Mouse (Mus musculus) layer of hippocampus, postnatal 10 days (tissue): ENCODE results near the gene Acer1. TPM values are rescaled to one million over a fixed set of nuclear protein-coding genes. Genes with fewer than 3 reads are reported as not detected.
A peak's percentile ranks its signal among the peaks of the same experiment; 100 is the strongest.

Source experiments
- DNase-seq, 2 experiments: peaks; one replicate each; pipeline ENCODE4 v3.0.0; 2021; ENCODE audit warnings: low spot score in 2 of 2
- long read RNA-seq: library from polyadenylated mRNA; stranded (forward); transcript quantifications from one replicate; pipeline ENCODE4 v2.0.0, GENCODE M21; 2023
- total RNA-seq, 2 experiments: library from RNA; stranded (reverse); gene quantifications; 2 replicates each; pipeline ENCODE4 v1.2.3; 2021

Gene Acer1
- total RNA-seq = not detected
- long read RNA-seq = 0 reads

GRCm38 (mm10) chr17:56982013-56982412, at the start of gene Acer1:
TSS of gene Acer1 (minus strand) at chr17:56982126.
- DNase-seq = no peak

GRCm38 (mm10) chr17:57030931-57031660, 49.2 kb upstream of the Acer1 start, which contains the start of gene Khsrp:
TSS of gene Khsrp (minus strand) at chr17:57031522.
- DNase-seq = peak; percentile 44 to 72

DNA sequence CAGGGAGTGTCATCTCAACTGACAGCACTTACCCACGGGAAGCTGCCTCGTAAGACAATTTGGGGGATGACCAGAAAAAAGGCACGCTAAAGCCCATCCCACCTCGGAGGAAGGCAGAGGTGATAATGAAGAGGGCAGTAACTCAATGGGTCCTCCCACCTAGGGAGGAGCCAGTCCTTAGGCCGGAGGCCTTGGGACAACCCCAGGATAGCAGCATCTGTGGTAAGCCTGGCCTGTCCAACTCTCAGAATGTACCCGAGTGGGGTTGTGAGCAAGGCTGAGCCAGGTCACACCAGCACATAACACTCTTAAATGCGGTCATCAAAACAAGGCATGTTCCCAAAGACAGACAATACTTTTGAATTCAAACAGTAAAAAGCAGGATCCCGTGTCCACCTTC, 47.8 kb upstream of the Acer1 start:
- no peak for DNase-seq

DNA sequence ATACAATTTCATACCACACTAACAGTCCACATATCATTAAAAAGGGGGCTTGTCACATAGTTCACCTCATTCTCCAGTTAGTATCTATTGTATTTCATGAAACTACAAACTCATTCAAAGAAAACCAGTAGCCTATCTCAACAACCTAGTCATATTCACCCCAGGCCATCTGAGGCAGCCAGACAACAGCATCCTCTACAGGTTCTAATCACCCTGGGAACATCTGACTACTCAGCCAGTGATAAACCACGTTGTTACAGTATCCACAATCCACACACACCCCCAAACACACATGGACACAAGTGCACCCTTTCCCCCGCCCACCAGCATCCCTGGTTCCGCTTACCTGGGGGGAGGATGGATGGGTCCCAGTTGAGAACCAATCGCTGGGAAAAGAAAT, 45.5 kb upstream of the Acer1 start:
- no peak for DNase-seq

GRCm38 (mm10) chr17:57020960-57021359, 39.0 kb upstream of the Acer1 start:
- no peak for DNase-seq

GRCm38 (mm10) chr17:57019693-57020092, 37.8 kb upstream of the Acer1 start:
- no peak for DNase-seq

GRCm38 (mm10) chr17:57012245-57012795, 30.4 kb upstream of the Acer1 start:
- DNase-seq = no peak

- peak; percentile 92 for DNase-seq
Measured at GRCm38 (mm10) chr17:57011236-57012141, 29.6 kb upstream of the Acer1 start, which contains the start of the genes Gtf2f1 and Gm17949. TSS of gene Gtf2f1 (minus strand) at chr17:57011288. TSS of gene Gm17949 (plus strand) at chr17:57011469.

GRCm38 (mm10) chr17:57010911-57011235, 28.9 kb upstream of the Acer1 start:
- DNase-seq = no peak

- DNase-seq = no peak
Measured at GRCm38 (mm10) chr17:57007137-57007905, 25.4 kb upstream of the Acer1 start.

GRCm38 (mm10) chr17:57003994-57004393, 22.1 kb upstream of the Acer1 start:
- DNase-seq = no peak

- DNase-seq = no peak
Measured at GRCm38 (mm10) chr17:57001228-57001627, 19.3 kb upstream of the Acer1 start.

- DNase-seq = no peak
Measured at GRCm38 (mm10) chr17:56999968-57000609, 18.2 kb upstream of the Acer1 start, which contains the start of gene Pspn. TSS of gene Pspn (minus strand) at chr17:57000018.

DNA sequence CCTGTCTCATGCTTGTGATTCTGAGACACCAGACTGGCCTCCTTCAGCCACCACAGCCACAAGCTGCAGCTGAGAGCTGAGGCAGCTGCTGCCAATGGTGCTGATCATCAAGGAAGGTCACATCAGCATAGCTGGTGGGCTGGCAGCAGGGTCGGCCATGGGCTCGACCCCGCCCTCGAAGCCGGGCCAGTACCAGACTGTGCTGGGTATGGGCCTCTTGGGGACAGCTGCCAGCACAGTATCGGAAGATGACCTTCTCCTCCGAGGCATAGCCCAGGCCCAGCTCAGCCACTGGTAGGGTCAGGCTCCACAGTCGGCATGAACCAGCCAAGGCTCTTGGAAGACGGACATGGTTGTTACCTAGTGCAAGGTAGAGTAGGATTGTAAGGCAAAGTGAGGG, 17.5 kb upstream of the Acer1 start:
- DNase-seq = no peak

DNA sequence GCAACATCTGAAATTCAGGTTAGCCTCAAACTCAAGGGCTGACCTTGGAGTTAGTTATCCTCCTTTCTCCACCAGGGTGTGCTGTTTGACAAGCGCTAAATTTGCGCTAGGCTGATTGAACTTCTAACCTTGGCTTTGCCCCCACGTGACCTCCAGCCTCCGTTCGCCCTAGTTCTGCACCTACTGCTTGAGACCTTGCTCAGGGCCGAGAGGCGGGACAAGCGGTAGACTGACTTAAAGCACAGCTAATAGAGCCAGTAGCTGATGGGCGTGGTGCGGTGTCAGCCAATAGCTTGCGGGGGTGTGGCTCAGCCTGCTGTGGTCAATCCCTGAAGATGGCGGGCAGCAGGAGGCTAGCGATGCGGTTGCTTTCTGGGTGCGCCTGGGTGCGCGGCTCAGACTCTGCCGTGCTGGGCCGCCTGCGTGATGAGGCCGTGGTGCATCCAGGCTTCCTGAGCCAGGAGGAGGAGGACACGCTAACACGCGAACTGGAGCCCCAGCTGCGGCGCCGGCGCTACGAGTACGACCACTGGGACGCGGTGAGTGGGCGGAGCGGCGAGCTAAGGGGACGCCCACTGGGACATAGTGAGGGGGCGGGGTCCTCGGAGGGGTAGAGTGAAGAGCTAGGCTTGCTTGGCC, 15.2 kb upstream of the Acer1 start, which contains the start of gene Alkbh7:
Alkbh7 (plus strand) TSS at position 311 of the 639 bp plus-strand sequence.
- DNase-seq = peak; percentile 88 to 91

DNA sequence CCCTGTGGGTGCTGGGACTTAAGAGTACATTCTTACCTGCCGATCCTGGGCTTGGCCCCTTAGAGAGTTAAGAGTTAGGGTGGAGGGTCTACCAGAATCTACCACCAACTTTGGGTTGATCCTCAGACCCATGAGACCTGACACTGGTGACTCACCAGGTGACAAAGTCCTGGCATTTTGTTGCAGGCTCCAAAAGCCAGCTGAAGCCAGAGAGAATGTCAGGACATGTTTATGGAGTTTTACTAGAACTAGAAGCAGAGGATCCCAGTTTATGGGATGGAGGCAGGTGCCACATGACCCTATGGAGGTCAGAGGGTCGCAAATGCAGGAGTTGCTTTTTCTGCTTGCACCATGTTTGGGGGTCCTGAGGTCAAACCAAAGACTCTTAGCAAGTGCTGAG, 14.6 kb upstream of the Acer1 start:
- DNase-seq = no peak

DNA sequence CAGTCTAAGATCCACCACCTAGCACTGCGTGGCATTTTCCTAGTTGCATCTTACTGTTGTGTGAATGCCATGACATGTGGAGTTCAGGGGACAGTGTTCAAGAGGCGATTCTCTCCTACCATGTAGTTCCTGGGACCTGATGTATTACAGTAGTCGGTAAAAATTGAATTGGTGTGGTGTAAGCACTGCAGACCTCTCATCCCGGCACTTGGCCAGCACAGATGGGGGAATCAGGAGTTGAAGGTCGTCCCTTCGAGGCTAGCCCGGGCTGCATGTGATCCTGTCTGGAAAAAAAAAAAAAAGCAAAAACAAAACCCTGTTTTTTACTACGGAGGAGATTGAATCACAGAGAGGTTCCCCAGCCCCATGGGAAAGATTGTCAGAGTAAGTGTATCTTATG, 13.1 kb upstream of the Acer1 start:
- no peak for DNase-seq

DNA sequence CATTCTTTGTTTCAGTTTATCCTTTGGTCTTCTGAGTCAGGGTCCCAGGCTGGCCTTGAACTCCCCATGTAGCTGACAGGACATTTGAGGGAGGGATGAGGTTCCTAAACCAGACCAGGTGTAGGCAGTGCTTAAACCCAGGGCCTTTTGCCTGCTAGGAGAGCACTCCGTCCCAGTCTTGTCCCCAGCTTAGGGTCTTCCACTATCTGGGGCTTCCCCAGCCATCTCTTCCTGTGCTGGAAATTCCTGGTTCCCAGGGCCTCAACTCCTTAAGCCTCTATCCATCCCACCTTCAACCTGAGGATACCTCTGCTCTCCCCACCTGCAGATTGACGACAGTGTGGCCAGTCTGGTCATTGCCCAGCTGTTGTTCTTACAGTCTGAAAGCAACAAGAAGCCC, 9.0 kb upstream of the Acer1 start:
- no peak for DNase-seq

DNA sequence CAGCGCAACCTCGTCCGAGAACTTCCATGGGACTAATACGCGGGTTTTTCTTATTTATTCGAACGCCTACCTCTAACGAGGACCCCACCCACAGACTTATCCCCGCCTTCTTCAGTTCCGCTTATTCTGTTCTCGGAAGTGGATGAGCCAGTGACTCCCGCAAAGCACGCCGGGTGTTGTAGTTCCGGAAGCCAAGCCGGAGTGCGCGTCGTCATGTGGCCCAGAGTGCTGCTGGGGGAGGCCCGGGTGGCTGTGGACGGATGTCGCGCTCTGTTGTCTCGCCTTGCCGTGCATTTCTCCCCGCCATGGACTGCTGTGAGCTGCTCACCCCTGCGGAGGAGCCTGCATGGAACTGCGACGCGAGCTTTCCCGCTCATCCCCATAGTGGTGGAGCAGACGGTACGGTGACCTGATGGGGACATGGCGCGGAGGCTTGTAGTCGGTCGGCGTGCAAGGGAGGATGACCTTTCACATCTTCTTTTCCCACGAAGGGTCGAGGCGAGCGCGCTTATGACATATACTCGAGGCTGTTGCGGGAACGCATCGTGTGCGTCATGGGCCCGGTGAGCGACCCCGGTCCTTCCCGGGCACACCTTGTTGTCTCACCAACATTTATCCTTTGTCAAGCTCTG, 8.3 kb upstream of the Acer1 start, which contains the start of gene Clpp:
Clpp (plus strand) TSS at position 191 of the 632 bp plus-strand sequence.
- peak; percentile 92 for DNase-seq
